Mouse (Mus musculus) heart, adult 9 months (tissue): ENCODE measurements around the gene 2310011J03Rik.

Experiments used
- DNase-seq, 2 experiments: peaks; one replicate each; pipeline ENCODE4 v3.0.0; 2022; ENCODE audit warnings: low spot score in 2 of 2

Gene 2310011J03Rik

DNA sequence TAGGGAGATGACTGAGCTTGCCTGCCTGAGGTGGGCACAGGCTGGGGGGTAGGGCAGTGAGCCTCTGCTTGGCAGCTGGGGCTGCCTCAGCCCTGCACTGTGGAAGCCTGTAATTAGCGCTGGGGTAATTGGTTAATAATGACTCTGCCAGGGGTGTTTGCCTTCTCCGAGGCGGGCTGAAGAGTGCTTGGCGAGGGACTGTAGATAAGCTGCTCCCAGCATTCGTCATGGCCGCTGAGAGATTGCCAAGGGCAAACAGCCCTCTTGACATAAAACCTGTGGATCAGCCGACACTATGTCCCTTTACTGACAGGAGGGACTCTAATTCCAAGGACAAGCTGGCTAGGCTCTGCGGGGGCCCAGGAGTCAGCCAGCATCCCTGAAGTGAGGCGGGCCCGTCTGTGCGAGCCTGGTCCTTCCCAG is 4.0 kb downstream of the 2310011J03Rik start:
- no peak for DNase-seq

DNA sequence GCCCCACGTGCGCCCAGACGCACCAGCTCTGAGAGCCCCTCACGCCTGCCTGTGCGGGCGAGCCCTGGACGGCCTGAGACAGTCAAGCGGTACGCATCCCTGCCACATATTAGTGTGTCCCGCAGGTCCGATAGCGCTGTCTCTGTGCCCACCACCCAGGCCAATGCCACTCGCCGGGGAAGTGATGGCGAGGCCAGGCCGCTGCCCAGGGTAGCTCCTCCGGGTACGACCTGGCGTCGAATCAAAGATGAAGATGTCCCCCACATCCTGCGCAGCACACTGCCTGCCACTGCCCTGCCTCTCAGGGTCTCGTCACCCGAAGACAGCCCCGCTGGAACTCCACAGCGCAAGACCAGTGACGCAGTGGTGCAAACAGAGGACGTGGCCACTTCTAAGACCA is 5.0 kb downstream of the 2310011J03Rik start:
- DNase-seq: no peak

DNA sequence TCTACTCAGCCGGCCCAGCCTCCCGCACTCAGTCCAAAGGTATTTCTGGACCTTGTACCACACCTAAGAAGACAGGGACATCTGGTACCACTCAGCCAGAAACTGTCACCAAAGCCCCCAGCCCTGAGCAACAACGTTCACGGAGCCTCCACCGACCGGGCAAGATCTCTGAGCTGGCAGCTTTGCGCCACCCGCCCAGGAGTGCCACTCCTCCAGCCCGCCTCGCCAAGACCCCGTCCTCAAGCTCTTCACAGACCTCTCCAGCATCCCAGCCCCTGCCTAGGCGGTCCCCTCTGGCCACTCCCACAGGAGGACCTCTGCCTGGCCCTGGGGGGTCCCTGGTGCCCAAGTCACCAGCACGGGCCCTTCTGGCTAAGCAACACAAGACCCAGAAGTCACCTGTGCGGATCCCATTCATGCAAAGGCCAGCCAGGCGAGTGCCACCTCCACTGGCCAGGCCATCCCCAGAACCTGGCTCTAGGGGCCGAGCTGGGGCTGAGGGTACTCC is 5.8 kb downstream of the 2310011J03Rik start:
- no peak for DNase-seq

DNA sequence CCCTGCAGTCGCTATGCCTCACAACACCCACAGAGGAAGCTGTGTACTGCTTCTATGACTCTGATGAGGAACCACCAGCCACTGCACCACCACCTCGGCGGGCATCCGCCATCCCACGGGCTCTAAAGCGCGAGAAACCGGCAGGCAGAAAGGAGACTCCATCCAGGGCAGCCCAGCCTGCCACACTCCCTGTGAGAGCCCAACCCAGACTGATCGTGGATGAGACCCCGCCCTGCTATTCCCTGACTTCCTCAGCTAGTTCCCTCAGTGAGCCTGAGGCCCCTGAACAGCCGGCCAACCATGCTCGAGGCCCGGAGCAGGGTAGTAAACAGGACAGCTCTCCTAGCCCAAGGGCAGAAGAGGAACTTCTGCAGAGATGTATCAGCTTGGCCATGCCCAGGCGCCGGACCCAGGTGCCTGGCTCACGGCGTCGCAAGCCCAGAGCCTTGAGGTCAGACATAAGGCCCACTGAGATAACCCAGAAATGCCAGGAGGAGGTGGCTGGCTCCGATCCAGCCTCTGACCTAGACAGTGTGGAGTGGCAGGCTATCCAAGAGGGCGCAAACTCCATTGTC is 6.6 kb downstream of the 2310011J03Rik start:
- DNase-seq: no peak

DNA sequence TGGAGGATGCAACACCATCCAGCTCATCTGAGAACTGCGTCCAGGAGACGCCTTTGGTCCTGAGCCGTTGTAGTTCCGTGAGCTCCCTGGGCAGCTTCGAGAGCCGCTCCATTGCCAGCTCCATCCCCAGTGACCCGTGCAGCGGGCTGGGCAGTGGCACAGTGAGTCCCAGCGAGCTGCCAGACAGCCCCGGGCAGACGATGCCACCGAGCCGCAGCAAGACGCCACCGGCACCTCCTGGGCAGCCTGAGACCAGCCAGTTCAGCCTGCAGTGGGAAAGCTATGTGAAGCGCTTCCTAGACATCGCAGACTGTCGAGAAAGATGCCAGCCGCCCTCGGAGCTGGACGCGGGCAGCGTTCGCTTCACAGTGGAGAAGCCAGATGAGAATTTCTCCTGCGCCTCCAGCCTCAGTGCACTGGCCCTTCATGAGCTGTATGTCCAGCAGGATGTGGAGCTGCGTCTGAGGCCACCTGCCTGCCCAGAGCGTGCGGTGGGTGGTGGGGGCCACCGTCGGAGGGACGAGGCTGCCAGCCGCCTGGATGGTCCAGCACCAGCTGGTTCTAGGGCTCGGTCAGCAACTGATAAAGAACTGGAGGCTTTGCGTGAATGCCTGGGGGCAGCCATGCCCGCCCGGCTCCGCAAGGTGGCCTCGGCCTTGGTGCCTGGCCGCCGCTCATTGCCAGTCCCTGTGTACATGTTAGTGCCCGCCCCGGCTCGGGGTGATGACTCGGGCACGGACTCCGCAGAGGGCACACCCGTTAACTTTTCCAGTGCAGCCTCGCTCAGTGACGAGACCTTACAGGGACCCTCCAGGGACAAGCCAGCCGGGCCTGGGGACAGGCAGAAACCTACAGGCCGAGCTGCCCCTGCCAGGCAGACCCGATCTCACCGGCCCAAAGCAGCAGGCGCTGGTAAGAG is 7.5 kb downstream of the 2310011J03Rik start:
- DNase-seq: no peak

DNA sequence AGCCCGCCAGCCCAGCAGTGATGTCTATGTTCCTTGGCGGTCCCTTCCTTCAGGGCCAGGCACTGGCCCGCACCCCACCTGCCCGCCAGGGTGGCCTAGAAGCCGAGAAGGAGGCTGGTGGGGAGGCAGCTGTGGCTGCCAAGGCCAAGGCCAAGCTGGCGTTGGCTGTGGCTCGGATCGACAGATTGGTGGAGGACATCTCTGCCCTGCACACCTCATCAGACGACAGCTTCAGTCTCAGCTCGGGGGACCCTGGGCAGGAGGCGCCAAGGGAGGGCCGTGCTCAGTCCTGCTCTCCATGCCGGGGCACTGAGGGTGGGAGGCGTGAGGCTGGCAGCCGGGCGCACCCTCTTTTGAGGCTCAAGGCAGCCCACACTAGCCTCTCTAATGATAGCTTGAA is 8.8 kb downstream of the 2310011J03Rik start:
- DNase-seq: no peak

DNA sequence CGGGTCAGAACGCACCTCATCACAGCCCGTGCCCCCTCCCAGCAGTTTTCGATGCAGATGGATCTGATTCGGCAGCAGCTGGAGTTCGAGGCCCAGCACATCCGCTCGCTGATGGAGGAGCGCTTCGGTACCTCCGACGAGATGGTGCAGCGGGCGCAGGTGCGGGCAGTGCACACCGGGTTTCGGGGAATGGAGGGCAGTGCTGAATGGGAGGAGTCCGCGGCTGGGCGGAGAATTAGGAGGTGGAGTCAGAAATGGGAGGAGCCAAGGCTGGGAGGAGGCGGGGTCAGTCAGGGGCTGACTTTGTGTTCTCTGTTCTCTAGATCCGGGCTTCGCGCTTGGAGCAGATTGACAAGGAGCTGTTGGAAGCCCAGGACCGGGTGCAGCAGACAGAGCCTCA is 15.5 kb downstream of the 2310011J03Rik start:
- DNase-seq: no peak

DNA sequence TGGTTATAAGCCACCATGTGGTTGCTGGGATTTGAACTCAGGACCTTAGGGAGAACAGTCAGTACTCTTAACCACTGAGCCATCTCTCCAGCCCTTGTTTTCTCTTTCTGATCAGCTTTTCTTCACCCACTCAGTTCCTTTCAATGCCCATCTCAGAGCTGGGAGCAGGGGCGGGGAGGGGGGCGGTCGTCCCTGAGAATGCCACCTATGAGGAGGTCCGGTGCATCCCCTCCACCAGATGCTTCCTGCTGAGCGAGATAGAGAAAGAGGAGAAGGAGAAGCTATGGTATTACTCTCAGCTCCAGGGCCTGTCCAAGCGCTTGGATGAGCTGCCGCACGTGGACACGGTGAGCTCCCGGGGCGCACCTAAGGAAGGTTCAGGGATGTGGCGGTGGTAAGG is 15.9 kb downstream of the 2310011J03Rik start:
- DNase-seq: no peak

DNA sequence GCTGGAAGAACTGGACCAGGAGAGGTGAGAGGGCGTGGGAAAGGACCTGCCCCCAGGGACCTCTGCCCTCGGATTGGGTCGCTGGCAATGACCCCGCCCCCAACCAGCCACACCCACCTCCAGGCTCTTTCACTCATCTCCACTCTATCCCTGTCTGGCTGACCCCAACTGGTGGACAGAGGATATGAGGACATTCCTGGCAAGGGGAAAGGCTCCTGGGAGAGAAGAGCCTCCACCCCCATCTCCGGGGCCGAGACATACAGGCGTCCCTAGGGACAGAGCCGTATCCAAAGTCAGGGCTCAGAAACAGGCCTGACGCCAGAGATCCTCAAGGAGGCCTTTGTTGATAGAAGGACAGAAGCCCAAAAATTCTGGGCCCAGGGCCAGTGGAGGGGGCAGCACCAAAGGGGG is 17.9 kb downstream of the 2310011J03Rik start:
- DNase-seq: peak; percentile 91 to 95

DNA sequence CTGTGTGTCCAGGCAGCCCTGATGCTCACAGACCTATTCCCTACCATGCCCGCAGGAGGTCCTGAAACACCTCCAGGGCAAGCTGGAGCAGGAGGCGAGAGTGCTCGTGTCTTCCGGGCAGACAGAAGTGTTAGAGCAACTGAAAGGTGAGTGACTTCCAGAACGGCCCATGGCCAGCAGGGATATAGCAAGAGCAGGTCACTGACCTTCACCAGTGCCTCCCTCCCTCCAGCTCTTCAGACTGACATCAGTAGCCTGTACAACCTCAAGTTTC is 18.3 kb downstream of the 2310011J03Rik start:
- DNase-seq: no peak

DNA sequence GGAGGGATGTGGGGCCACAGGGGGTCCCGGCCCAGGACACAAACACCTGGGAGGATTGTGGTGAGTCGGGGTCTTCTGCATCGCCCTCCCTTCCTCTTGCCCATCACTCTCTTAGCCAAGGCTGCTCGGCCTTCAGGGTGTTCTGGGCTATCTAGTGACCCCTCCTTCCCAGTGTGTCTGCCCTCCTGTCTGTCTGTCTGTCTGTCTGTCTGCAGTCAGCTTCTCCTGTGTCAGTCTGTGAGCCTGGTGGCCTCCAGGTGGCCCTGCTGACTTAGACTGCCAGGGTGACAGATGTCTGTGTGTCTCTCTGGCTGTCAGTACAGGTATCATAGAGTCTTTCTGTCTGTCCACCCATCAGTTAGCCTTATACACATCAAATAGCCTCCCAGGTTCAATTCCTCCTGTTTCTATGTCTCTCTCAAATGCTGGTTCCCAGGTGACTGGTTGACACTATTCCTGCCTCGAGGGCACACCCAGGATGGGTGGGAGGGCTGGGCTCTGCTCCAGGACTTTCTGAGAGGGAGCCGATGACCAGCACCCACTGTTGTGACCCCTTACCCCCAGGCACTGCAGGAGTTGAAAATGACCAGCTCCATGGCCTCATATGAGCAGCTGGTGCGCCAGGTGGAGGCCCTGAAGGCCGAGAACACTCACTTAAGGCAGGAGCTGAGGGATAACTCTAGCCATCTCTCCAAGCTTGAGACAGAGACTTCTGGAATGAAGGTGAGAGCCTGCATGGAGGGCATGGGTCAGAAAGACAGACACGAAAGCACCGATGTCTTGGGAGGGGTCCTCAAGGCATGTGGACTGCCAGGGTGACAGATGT is 18.9 kb downstream of the 2310011J03Rik start:
- DNase-seq: no peak

DNA sequence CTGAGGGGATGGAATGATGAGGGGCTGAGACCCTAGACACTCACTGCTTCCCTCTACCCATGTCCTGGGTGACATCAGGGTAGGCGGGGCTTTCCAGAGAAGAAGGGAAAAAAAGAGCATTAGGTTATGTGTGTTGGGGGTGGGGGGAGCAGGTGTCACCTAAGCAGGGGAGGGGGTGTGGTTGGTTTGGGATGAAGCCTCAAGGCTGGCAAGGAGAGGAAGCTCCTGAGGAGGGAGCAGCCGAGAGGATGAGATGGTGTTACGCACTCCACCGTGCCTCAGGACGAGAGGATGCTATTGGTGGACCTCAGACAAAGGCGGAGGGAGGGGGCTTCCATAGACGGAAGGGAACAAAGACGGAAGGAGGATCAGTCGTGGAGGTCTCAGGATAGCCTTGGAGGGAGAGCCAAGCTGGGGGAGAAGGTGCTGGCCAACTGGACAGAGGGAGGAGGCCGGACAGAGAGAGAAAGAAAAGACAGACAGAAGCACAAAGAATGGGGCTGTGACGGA is 19.6 kb downstream of the 2310011J03Rik start:
- no peak for DNase-seq

DNA sequence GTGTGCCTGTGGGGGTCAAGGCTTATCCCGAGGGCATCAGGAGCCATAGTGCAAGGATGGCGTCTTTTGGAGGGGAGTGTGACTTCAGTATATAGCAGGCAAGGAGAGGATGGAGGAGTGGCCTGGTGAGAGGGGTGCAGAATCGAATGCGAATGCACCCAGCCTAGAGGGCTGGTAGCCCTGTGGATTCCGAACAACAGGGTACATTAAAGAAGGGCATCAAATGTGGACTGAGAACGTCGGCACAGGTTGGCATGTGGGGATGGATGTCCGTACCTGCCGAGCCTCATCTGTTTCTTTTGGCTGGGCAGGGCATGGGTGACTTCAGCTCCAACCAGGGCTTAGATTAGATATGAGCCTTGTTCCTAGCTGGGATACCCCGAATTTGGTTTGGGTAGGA is 20.5 kb downstream of the 2310011J03Rik start:
- DNase-seq: no peak

DNA sequence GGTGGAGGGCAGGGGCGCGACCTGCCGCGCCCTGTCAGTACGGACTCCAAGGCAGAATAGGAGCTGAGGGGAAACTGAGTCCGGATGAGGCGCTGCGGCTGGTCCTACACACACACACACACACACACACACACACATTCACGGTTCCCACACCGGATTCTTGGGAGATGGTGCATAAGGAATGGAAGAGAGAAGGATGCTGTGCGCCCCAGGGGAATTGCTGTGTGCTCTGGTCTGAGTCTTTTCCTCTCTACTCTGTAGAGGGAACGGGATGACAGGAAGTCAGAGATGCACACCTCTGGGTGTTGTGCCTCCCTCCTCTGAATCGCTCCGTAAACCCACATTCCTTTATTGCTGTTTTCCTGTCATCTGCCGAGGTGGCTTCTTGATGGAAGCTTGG is 21.0 kb downstream of the 2310011J03Rik start:
- DNase-seq: no peak

DNA sequence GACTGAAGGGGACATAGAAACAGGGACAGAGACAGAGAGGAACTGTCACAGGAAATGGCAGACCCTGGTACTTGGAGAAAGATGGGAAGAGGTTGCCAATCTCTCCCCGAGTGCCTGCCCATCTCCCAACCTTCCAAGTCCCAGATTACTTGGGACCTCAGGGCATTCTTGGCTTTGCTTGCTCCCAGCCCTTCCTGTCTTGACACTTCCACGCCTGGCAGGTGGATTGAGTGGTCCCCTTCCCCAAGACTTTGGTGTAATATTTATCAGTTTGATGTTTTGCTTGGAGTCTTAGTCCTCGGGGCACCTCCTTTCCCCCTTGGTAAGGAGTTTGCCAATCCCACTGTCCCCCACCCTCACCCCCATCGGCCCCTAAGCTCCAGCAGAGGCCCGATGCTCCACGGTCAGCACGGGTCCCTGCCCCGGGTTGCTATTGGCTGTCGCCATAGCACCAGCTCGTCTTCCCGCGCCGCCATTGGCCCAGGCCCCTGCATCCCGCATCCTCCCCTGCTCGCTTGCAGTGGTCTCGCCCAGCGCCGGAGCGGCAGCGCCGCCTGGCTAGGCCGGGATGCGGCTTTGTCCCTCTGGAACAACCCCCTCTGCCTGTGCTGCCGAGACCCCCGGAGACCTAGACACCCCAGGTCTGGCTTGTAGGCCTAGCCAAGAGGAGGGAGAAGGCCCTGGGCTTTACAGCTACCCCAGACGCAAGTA is 21.6 kb downstream of the 2310011J03Rik start:
- DNase-seq: peak in 1 of 2 experiments; percentile 64

DNA sequence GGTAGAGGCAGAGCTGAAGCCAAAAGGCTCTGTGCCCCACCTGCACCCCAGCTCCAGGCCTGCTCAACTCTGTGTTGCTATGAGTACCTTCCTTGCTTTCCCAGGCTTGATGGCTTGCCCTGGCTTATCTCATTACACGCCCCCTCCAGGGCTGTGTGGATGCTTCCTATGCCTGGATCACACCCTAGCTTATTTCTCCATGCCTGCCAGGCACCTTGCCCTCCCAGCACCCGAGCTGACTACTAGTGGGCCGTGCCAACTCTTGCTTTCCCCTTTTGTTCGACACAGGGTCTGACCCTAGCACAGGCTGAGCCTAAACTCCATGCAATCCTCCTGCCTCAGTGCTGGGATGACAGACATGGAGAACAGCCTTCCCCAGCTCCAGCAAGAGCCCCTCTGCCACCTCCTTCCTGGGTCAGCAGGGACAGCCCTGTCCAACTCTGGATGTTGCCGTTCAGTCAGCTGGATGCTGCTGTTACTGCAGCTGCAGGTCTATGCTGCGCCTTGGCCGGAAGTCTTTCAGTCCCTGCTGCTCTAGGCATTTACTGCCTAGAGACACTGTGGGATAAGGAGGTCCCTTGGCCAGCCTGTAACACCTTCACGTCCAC is 22.7 kb downstream of the 2310011J03Rik start:
- DNase-seq: no peak

DNA sequence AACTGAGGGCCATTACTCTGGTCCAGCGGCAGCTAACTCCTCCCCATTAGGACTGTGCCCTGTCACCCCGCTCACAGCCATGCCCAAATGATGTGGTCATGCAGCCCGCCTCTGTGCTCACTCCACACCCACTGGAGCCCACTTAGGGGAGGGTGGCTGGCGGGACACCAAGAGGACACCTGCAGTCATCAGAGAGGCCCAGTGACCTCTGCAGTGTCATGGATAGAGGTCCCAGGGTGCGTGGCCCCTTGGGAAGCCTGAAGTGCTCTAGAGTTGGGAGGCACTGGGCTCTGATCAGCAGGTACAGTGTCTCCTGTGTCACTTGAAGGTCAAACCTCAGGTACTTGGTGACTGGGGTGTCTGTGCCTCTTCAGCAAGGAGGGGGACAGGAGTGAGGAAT is 23.5 kb downstream of the 2310011J03Rik start:
- no peak for DNase-seq

DNA sequence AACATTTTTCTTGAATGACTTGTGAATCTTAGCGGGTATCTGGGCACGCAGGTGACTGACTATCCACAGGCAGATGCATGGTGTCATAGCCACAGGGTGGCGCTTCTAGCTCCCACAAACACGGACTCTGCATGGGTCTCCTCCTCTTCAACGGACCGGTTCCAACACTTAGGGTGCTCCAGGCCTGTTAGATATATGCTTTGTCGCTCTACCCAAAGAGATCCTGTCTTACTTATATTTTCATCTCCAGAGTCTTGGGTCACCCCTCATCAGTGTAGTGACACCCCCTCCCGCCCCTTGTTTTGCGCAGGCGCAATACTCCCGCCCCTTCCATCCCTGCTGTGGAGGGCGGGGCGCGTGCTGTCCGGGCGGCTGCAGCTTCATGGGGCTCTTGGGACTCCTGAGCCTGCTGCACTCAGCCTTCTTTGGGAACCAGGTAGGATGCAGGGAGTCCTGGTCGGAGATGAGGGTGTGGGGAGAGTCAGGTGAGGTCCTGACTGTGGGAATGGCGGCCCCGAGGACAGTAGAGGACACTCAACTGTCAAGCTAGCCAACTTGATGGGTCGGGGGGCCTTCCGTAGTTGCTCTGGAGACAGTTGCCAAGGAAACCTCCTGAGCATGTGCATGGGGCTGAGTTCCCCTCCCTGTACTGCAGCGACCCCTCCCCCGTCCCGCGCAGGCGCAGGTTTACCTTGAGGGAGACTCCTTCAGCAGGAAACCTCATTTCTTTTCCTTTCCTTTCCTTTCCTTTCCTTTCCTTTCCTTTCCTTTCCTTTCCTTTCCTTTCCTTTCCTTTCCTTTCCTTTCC is 24.5 kb downstream of the 2310011J03Rik start, which contains the start of gene Apc2:
Apc2 (plus strand) TSS at position 360 of the 808 bp plus-strand sequence.
- DNase-seq: peak; percentile 74 to 79

DNA sequence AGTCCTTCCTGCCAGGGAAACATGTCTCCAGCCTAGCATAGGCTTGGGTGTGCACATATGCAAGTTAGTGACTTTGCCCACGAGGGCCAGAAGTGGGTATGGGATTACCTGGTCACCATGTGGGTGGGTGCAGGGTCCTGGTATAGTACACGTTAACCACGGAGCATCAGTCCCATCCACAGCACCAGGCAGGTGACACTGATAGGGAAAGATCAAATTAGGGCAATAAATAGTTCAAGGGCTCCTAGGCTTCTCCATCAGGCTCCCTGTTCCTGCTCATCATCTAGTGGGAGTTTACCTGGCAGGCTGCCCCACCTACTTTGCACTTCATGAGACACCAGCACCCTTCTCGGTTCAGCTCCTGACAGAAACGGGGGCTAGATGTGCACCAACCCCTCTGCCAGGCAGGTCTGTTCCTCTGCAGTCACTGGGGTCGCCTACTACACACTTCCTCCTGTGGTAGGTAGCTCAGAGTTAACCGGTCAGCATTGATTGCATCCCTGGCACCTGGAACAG is 25.5 kb downstream of the 2310011J03Rik start:
- DNase-seq: no peak

DNA sequence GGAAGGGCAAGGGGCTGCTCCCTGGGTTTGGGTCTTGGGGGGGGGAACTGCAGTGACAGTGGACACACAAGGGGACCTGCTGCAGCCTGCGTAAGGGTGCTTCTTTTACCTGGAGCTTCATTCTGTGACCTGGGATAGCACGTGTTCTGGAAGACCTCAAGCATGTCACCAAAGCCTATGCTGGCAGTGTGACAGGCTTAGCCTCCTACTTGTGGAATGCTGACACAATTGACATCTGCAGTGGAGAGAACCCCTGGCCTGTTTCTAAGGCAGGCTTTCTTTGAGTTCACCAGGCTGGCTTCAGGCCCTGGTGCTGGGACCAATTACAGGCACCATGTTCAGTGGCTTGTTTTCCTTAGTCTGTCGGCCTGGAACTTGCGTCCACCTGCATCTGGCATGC is 26.0 kb downstream of the 2310011J03Rik start:
- no peak for DNase-seq
